Mouse (Mus musculus) CD4-positive, CD25-positive, alpha-beta regulatory T cell, adult 4 months (primary cell): ENCODE data around the gene Brsk1. TPM values are rescaled to one million over a fixed set of nuclear protein-coding genes. Genes with fewer than 3 reads are reported as not detected.
A peak's percentile ranks its signal among the peaks of the same experiment; 100 is the strongest.

ENCODE experiments used
- ATAC-seq: one replicate; pipeline ENCODE4 v1.8.0; 2017
- polyA plus RNA-seq, 2 experiments: library from polyadenylated mRNA; unstranded; fragments of 100-300 nt; shearing (Covaris generic); gene quantifications; one replicate each; pipeline ENCODE4 v1.2.1; 2017

Brsk1 gene
- polyA plus RNA-seq, 2 experiments from 2014 or later = not detected

- no peak for ATAC-seq
Measured at GRCm38 (mm10) chr7:4670655-4671255, 19.6 kb upstream of the Brsk1 start.

DNA sequence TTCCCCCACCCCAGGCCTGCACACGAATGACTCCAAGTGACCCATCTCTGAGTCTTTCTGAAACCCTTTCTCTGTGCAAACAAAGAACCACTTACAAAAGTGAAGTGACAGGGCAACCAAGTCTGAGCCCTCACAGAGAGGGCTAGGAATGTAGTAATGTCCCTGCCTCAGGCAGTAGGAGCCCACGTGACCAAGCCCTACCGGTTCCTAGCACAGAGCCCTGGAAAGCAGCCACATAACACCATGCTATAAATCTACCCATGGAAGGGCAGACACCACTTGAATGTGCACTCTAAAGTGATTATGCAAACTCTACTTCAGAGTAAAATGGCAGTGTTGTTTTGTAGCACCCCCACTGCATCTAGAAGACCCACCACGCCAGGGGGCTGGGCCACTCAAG is 18.4 kb upstream of the Brsk1 start:
- ATAC-seq = no peak

GRCm38 (mm10) chr7:4674114-4674731 is 16.2 kb upstream of the Brsk1 start:
- peak; percentile 90 for ATAC-seq

DNA sequence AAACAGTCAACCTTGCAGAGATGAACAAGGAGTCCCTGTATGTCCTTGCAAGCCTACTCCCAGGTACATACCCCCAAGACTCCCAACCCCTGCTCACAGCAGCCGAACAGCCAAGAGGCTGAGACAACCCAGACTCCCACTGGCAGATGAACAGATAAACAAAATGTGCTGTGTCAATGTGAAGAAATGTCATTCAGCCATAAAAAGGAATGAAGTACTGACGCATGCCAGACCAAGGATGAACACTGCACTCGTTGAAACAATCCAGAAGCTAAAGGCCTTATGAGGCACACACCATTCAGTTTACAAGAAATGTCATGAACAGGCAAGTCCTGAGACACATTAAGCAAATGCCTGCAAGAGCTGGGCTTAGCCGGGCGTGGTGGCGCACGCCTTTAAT is 15.2 kb upstream of the Brsk1 start:
- no peak for ATAC-seq

DNA sequence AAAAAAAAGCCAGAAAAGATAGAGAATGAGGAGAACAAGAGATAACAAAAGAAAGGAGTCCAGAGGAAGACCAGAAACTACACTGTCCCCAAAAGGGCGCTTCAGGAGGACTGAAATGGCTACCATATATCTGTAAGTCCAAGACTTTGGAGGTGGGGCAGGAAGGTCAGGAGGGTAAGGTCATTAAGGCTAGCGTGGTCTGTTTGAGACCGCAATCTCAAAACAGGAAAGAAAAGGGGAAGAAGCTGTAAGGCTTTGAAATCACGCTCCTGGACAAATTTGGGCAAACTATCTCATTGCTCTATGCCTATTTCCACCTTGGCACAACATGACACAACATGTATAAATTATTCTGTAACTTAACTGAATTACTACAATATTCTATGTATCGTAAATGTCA is 7.1 kb upstream of the Brsk1 start:
- ATAC-seq = no peak

- ATAC-seq = no peak
Measured at GRCm38 (mm10) chr7:4684203-4684602, 6.2 kb upstream of the Brsk1 start.

GRCm38 (mm10) chr7:4684632-4685417 is 5.6 kb upstream of the Brsk1 start, which contains the start of gene Hspbp1:
TSS of gene Hspbp1 (minus strand) at chr7:4685068.
- peak; percentile 97 for ATAC-seq

- ATAC-seq = no peak
Measured at GRCm38 (mm10) chr7:4690951-4691653, 698 bp downstream of the Brsk1 start.

- ATAC-seq = no peak
Measured at GRCm38 (mm10) chr7:4693004-4693403, 2.6 kb downstream of the Brsk1 start.

DNA sequence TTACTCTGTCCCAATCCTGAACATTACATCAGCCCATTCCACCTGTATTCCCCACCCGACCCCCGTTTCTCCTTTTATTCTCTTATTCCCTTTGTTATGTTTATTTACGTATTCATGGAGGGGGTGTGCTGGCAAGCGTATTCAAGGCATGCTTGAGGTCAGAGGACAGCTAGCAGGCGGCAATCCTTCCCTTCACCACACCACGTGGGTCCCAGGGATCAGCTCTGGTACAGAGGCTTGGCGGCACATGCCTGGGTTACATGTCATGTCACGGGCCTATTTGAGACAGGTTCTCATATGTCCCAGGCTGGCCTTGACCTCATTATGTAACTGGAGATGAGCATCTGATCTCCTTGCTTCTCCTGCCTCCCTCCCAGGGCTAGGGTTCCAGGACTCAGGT is 11.9 kb downstream of the Brsk1 start:
- ATAC-seq = no peak

DNA sequence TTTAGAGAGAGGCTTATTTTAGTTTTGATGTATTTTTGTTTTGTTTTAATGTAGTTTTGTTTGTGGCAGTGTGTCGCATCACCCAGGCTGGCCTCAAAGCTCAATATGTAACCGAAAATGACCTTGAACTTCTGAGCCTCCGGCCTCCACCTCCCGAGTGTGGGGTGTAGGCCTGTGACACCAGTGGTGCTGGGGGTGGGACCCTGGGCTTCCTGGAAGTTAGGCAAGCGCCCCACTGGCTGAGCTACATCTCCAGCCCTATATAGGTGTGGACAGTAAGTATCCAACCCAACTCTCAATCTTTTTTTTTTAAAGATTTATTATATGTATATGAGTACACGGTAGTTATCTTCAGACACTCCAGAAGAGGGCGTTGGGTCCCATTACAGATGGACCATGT is 12.8 kb downstream of the Brsk1 start:
- ATAC-seq = no peak

DNA sequence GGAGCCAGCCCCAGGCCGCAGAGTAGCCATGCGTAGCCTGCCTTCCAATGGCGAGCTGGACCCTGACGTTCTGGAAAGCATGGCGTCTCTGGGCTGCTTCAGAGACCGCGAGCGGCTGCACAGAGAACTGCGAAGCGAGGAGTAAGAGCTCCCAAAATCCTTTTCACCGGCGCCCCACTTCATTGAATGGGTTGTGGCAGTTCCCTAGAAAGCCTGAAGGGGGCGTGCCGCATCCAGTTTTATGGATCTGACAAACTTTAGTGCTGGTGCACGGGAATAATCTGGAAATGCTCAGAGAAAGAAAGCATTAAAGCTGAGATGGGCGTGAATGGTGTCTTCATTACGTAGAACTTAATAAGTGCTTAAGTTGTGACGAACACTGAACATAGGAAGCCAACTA is 14.7 kb downstream of the Brsk1 start:
- peak; percentile 45 for ATAC-seq

- ATAC-seq = no peak
Measured at GRCm38 (mm10) chr7:4712594-4712993, 22.2 kb downstream of the Brsk1 start.

DNA sequence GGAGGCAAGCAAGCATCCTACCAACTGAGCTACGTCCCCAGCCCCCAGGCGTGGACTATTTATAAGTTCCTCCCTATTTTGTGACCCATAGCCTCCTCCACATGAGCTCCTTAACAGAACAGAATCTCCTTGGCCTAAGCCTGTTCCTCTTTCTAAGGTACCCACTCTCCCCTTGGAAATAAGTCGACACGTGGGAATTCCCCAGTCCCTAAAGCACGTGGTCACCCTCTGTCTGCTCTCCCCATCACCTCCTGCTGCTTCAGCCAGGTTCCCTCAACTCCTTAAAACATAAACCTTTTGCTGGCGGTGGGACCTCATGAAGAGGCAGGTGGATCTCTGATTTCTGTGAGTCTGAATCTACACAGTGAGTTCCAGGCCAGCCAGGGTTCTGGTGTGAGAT is 26.6 kb downstream of the Brsk1 start:
- ATAC-seq = no peak

DNA sequence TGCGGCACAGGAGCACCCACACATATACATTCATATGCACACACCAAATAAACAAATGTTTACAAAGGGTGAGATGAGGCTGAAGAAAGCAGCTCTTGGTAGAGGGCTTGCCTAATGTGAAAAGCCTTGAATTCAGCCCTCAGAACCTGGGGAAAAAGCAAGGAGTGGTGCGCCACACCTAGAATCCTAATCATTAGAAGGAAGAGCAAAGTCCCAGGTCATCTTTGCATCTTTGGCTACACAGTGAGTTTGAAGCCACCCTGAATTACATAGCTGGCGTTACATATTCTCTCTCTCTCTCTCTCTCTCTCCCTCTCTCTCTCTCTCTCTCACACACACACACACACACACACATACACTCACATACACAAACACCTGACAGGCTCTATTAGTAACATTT is 28.9 kb downstream of the Brsk1 start:
- no peak for ATAC-seq

DNA sequence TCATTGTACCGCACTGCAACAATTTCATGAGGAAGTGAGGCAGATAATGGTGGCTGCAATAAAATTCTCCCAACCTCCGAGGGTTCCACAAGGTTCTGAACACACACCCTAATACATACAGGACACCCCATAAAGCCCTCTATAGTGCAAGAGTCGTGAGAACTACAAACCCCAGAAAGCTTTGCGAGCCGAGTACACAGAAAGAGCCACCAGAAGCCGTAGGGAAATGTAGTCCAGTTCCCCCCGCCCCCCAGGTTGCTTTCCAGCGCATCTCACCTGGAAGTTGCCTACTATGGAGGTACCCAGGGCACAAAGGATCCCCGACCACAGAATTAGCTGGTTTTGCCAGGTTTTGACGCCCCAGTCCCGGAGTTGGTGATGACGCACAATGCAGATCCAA is 33.1 kb downstream of the Brsk1 start:
- ATAC-seq = peak; percentile 67

DNA sequence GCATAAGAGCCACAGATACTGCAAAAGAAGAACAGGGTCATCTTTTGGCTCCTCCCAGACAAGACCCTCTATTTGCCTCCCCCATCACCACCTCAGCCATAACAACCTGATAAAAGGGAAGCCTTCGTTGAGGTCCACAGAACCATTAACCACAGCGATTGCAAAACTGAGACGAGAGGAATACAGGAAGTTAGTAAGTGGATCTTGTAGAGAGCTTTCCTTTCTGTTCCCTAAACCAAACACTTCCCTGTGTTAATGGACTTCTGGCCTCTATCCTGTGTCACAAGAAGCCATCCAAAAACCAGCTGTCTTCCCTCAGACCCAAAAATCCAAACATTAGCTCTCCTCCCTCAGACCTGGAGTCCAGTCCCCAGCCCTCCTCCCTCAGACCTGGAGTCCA is 34.0 kb downstream of the Brsk1 start:
- no peak for ATAC-seq

- no peak for ATAC-seq
Measured at GRCm38 (mm10) chr7:4725169-4725568, 34.8 kb downstream of the Brsk1 start, which contains the start of gene Tmem150b. TSS of gene Tmem150b (minus strand) at chr7:4725249.

DNA sequence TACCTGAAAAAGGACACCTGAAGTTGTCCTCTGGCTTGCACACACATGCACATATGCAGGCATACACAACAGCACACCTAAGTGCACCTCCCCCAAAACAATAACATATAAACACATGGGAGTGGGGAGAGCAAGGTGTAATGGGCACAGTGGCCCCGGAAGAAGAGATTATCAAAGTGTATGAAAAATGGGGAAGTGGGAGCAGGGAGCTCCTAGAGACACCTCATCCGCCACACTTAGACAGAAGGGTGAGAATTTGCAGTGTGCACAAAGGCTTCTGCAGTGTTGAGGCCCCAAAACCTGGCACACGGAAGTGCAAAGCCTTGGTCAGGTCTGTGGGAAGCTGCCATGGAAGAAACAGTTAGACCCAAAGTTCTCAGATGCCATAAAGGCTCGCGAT is 40.7 kb downstream of the Brsk1 start:
- ATAC-seq = no peak

DNA sequence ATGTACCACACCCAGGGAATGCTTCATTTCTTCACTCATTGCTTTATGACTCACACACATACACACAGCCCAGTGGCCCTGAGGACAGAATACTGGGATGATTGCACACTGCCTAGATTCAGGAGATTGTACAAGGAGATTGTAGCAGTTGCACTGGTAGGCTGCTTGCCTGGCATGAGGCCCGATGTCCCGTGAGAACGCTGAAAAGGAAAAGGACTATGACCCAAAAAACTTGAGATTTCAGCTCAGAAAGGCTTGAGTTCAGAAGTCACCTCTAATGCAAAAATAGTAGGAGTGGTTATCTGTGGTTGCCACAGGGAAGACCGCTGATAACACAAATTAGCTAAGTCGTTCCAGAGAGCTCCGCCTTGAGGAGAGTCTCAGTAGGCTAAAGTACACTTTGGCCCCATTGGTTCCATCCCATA is 42.6 kb downstream of the Brsk1 start:
- ATAC-seq = no peak

- ATAC-seq = peak; percentile 20
Measured at GRCm38 (mm10) chr7:4739041-4739543, 48.7 kb downstream of the Brsk1 start.

DNA sequence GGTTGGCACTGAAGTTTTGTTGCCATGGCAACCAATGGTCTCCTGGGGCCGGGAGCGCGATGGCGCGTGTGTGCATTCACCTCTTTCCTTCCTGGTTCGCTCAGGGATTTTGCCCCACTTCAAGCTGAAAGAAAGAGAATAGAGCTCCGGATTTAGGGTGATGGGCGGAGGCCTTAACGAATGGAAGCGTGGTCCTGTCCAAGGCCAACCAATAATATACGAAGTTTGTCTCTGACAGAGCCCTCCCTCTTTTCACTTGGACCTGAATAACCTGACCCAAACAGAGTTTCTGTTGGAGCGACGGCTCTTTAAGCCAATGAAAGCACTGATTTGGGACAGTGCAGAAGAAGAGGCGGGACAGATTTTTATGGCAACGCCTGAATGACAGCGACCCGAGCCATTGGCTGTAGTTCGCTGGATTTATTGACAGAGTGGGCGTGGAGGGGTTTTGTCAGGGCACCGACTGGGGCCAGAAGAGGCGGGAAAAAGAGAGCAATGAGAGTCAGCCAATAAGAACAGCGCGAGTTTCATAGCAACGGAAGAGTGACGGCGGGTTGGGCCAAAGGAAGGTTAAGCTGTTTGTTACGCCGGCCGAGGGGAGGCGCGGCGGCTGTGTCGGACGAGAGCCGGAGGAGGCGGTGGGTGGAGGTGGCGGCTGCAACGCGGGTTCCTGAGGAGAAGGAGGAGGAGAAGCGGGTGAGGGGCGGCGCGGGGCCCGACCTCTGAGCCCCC is 49.3 kb downstream of the Brsk1 start, which contains the start of gene Kmt5c:
Gene Kmt5c, plus strand, starts transcription at position 572 of the 732 bp plus-strand sequence.
- ATAC-seq = peak; percentile 84
